Mouse (Mus musculus) right cerebral cortex, adult 18-20 months (tissue): ENCODE measurements around the gene Pdhb.
"Not testable (repeated sequence)": the region's sequence is repeated elsewhere in the genome, so short reads cannot be mapped to it uniquely, and the experiment has no call there.

Experiments used
- DNase-seq: peaks from one replicate; pipeline ENCODE4 v3.0.0; 2022; ENCODE audit warnings: mixed read lengths

Gene Pdhb

GRCm38 (mm10) chr14:8132789-8133188 lies 40.0 kb downstream of the Pdhb start:
- no peak for DNase-seq

DNA sequence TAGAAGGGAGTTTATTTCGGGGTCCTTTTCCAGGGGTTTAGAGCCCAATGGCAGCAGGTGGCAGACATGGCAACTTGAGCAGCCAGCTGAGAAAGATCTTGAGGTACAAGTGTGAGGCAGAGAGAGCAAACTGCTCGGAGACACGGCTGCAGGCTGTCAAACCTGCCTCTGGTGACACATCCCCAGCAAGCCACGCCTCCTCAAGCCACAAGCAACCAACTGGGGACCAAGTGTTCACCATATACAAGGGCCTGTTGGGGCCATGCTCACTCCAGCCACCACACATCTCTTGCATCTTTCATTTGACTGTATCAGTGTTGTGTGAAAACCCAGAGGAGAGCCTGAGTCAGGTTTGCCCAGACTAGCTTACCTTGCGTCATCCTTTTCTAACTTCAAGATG lies 44.9 kb downstream of the Pdhb start:
- DNase-seq: no peak

- no peak for DNase-seq
Measured at GRCm38 (mm10) chr14:8124046-8124881, 48.6 kb downstream of the Pdhb start.

DNA sequence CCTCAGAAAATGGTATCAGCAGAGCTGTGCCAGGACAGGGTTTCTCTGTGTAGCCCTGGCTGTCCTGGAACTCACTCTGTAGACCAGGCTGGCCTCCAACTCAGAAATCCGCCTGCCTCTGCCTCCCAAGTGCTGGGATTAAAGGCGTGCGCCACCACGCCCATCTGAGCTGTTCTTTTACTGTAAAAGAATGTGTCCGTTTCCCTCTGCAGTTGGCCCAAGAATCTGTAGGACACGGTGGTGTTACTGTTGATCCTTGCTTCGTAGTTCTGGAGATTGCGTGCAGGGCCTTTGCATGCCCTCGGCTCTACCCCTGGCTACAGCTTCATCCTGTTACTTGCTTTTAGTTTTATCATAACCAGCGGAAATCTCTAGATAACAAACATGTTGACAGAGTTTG lies 49.2 kb downstream of the Pdhb start:
- not testable (repeated sequence) for DNase-seq

- no peak for DNase-seq
Measured at GRCm38 (mm10) chr14:8123141-8123540, 49.7 kb downstream of the Pdhb start.

- DNase-seq: no peak
Measured at GRCm38 (mm10) chr14:8119904-8120303, 52.9 kb downstream of the Pdhb start.

DNA sequence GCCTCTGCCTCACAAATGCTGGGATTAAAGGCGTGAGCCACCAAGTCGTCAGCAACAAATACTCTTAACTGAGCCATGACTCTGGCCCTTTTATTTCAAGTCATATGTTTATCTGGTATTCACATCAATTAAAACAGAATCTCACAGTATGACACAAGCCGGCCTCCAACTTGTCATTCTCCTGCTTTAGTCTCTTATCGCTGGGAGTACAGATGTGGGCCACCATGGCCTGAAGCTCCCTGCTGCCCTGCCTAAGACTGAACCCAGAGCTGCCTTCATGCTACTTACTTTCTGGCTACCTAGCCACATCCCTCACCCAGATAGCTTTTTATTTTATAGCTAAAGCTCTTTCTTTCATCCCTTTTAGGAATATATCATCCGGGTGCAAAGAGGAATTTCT lies 53.4 kb downstream of the Pdhb start:
- DNase-seq: no peak

DNA sequence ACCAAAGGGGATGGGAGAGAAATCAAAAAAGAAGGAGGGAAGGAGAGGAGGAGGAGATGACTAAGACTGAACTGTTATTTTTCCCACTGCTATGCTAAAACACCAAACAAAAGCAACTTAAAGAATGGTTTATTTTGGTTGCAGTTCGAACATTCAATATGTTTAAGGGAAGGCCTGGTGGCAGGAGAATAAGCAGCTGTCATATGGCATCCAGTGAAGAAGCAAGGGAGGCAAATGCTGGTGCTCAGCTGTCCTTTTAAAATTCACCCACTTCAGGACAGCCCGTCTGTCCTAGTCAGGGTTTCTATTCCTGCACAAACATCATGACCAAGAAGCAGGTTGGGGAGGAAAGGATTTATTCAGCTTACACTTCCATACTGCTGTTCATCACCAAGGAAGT lies 55.5 kb downstream of the Pdhb start:
- DNase-seq: no peak
